Mouse (Mus musculus): Measurements from ENCODE around the gene Ankrd66. TPM values are rescaled to one million over a fixed set of nuclear protein-coding genes. Genes with fewer than 3 reads are reported as not detected.

Ankrd66 gene
- polyA plus RNA-seq (2015; fragmentation: Nextera tagmentation; extraction: Ambion mirVana), result not detected in 2 replicates

GRCm38 (mm10) chr17:43543539-43543938, at the start of gene Ankrd66:
Ankrd66 (minus strand) TSS chr17:43543639.
- Histone ChIP-seq H3K4me2 (replicated peaks; ENCODE audit: low read depth) (no peak within 1 kb of the TSS), H3K4me3 (ENCODE audit: low read depth, low read length) (no peak within 1 kb of the TSS), H3K4me1 (replicated peaks; ENCODE audit: control insufficient read depth, insufficient read depth) (no peaks in the 10 kb centered on the region), H3K9ac (ENCODE audit: low read length) (no peak within 1 kb of the TSS), H3K27ac (replicated peaks) (no peak within 1 kb of the TSS), H3K9me3 (ENCODE audit: control insufficient read depth, low read length) (no peaks in the 10 kb centered on the region), H3K27me3 (ENCODE audit: control insufficient read depth, insufficient read depth, low read length) (no peaks in the 10 kb centered on the region), H3K36me3 (ENCODE audit: control insufficient read depth, insufficient read depth, low read length) (no peaks in the 10 kb centered on the region)
- TF ChIP-seq CTCF (IDR thresholded peaks at IDR 0.05; ENCODE audit: low read depth) (no peak), EP300 (optimal IDR thresholded peaks at IDR 0.05) (no peak)
- 48% methylated on average over 1 of the region's 1 CpGs for WGBS
- ATAC-seq (ENCODE audit: low FRiP score, low TSS enrichment) (no peak), DNase-seq (ENCODE audit: low spot score) (no peak)

GRCm38 (mm10) chr17:43592296-43593291, 49.2 kb upstream of the Ankrd66 start:
- DNase-seq (ENCODE audit: low spot score) (no peak), ATAC-seq (ENCODE audit: low FRiP score, low TSS enrichment) (no peak)
- Histone ChIP-seq H3K36me3 (ENCODE audit: control insufficient read depth, insufficient read depth, low read length) (no peaks in the 10 kb centered on the region), H3K4me1 (replicated peaks; ENCODE audit: control insufficient read depth, insufficient read depth) (no peaks in the 10 kb centered on the region), H3K9me3 (ENCODE audit: control insufficient read depth, low read length) (no peaks in the 10 kb centered on the region), H3K27me3 (ENCODE audit: control insufficient read depth, insufficient read depth, low read length) (no peaks in the 10 kb centered on the region), H3K9ac (ENCODE audit: low read length) (no peak overlapping the region), H3K27ac (replicated peaks) (0 out of 2 replicates have a peak overlapping the region, but pooled peaks have one; percentile 10), H3K4me2 (replicated peaks; ENCODE audit: low read depth) (no peak overlapping the region), H3K4me3 (ENCODE audit: low read depth, low read length) (no peak overlapping the region)
- 67% methylated on average over 21 of the region's 21 CpGs for WGBS
- TF ChIP-seq CTCF (IDR thresholded peaks at IDR 0.05; ENCODE audit: low read depth) (no peak), EP300 (optimal IDR thresholded peaks at IDR 0.05) (no peak)

- WGBS, result 84% methylated on average over 5 of the region's 5 CpGs
- ATAC-seq (ENCODE audit: low FRiP score, low TSS enrichment), result no peak
Observed at GRCm38 (mm10) chr17:43590531-43590930, 47.1 kb upstream of the Ankrd66 start.

GRCm38 (mm10) chr17:43589750-43590149, 46.3 kb upstream of the Ankrd66 start:
- no peak overlapping the region for H3K9ac ChIP-seq (ENCODE audit: low read length)
- WGBS, result 80% methylated on average over 6 of the region's 6 CpGs
- H3K36me3 ChIP-seq (ENCODE audit: control insufficient read depth, insufficient read depth, low read length), result no peaks in the 10 kb centered on the region
- no peaks in the 10 kb centered on the region for H3K4me1 ChIP-seq (replicated peaks; ENCODE audit: control insufficient read depth, insufficient read depth)
- no peak for DNase-seq (ENCODE audit: low spot score)
- H3K4me2 ChIP-seq (replicated peaks; ENCODE audit: low read depth), result no peak overlapping the region
- TF ChIP-seq EP300 (optimal IDR thresholded peaks at IDR 0.05), result no peak
- TF ChIP-seq CTCF (IDR thresholded peaks at IDR 0.05; ENCODE audit: low read depth), result no peak
- H3K4me3 ChIP-seq (ENCODE audit: low read depth, low read length), result no peak overlapping the region
- H3K9me3 ChIP-seq (ENCODE audit: control insufficient read depth, low read length), result no peaks in the 10 kb centered on the region
- no peak overlapping the region for H3K27ac ChIP-seq (replicated peaks)
- no peak for ATAC-seq (ENCODE audit: low FRiP score, low TSS enrichment)
- H3K27me3 ChIP-seq (ENCODE audit: control insufficient read depth, insufficient read depth, low read length), result no peaks in the 10 kb centered on the region

More at GRCm38 (mm10) chr17:43590531-43590930, 47.1 kb upstream of the Ankrd66 start:
- H3K27ac ChIP-seq (replicated peaks), result no peak overlapping the region
- H3K36me3 ChIP-seq (ENCODE audit: control insufficient read depth, insufficient read depth, low read length), result no peaks in the 10 kb centered on the region
- H3K4me3 ChIP-seq (ENCODE audit: low read depth, low read length), result no peak overlapping the region
- H3K27me3 ChIP-seq (ENCODE audit: control insufficient read depth, insufficient read depth, low read length), result no peaks in the 10 kb centered on the region
- H3K4me1 ChIP-seq (replicated peaks; ENCODE audit: control insufficient read depth, insufficient read depth), result no peaks in the 10 kb centered on the region
- no peak overlapping the region for H3K9ac ChIP-seq (ENCODE audit: low read length)
- H3K9me3 ChIP-seq (ENCODE audit: control insufficient read depth, low read length), result no peaks in the 10 kb centered on the region
- no peak overlapping the region for H3K4me2 ChIP-seq (replicated peaks; ENCODE audit: low read depth)
- DNase-seq (ENCODE audit: low spot score), result no peak
- no peak for TF ChIP-seq EP300 (optimal IDR thresholded peaks at IDR 0.05)
- no peak for TF ChIP-seq CTCF (IDR thresholded peaks at IDR 0.05; ENCODE audit: low read depth)

GRCm38 (mm10) chr17:43587278-43587677, 43.8 kb upstream of the Ankrd66 start:
- Histone ChIP-seq H3K27ac (replicated peaks) (no peak overlapping the region), H3K4me3 (ENCODE audit: low read depth, low read length) (no peak overlapping the region), H3K4me2 (replicated peaks; ENCODE audit: low read depth) (no peak overlapping the region), H3K27me3 (ENCODE audit: control insufficient read depth, insufficient read depth, low read length) (no peaks in the 10 kb centered on the region), H3K36me3 (ENCODE audit: control insufficient read depth, insufficient read depth, low read length) (no peaks in the 10 kb centered on the region), H3K4me1 (replicated peaks; ENCODE audit: control insufficient read depth, insufficient read depth) (no peaks in the 10 kb centered on the region), H3K9ac (ENCODE audit: low read length) (no peak overlapping the region), H3K9me3 (ENCODE audit: control insufficient read depth, low read length) (no peaks in the 10 kb centered on the region)
- 78% methylated on average over 2 of the region's 2 CpGs for WGBS
- ATAC-seq (ENCODE audit: low FRiP score, low TSS enrichment), result no peak
- no peak for DNase-seq (ENCODE audit: low spot score)
- TF ChIP-seq CTCF (IDR thresholded peaks at IDR 0.05; ENCODE audit: low read depth) (no peak), EP300 (optimal IDR thresholded peaks at IDR 0.05) (no peak)

- no peak for DNase-seq (ENCODE audit: low spot score)
- ATAC-seq (ENCODE audit: low FRiP score, low TSS enrichment), result no peak
- 59% methylated on average over 7 of the region's 7 CpGs for WGBS
- Histone ChIP-seq H3K9ac (ENCODE audit: low read length) (no peak overlapping the region), H3K27ac (replicated peaks) (no peak overlapping the region), H3K27me3 (ENCODE audit: control insufficient read depth, insufficient read depth, low read length) (no peaks in the 10 kb centered on the region), H3K36me3 (ENCODE audit: control insufficient read depth, insufficient read depth, low read length) (no peaks in the 10 kb centered on the region), H3K4me3 (ENCODE audit: low read depth, low read length) (no peak overlapping the region), H3K4me2 (replicated peaks; ENCODE audit: low read depth) (no peak overlapping the region), H3K9me3 (ENCODE audit: control insufficient read depth, low read length) (no peaks in the 10 kb centered on the region), H3K4me1 (replicated peaks; ENCODE audit: control insufficient read depth, insufficient read depth) (no peaks in the 10 kb centered on the region)
- no peak for TF ChIP-seq EP300 (optimal IDR thresholded peaks at IDR 0.05)
- no peak for TF ChIP-seq CTCF (IDR thresholded peaks at IDR 0.05; ENCODE audit: low read depth)
Observed at GRCm38 (mm10) chr17:43584771-43585170, 41.3 kb upstream of the Ankrd66 start.
